Mouse (Mus musculus): ENCODE measurements around the gene Olfr1185-ps1.
"Not testable (repeated sequence)": the region's sequence is repeated elsewhere in the genome, so short reads cannot be mapped to it uniquely, and the experiment has no call there.

Olfr1185-ps1 gene

GRCm38 (mm10) chr2:88493020-88493419, at the start of gene Olfr1185-ps1:
Olfr1185-ps1 (plus strand) TSS chr2:88493320.
- no peak for DNase-seq (ENCODE audit: low spot score in 2 of 2)

- DNase-seq (ENCODE audit: low spot score in 2 of 2) = no peak
These were observed 44.1 kb upstream of the Olfr1185-ps1 start, which contains the start of gene Gm13757 for GRCm38 (mm10) chr2:88449031-88449430. Gm13757 (minus strand) TSS chr2:88449131.

GRCm38 (mm10) chr2:88454567-88454966, 38.6 kb upstream of the Olfr1185-ps1 start, which contains the start of gene Olfr1183:
Olfr1183 (plus strand) TSS chr2:88454867.
- DNase-seq (ENCODE audit: low spot score in 2 of 2) = not testable (repeated sequence)

GRCm38 (mm10) chr2:88483298-88483697, 9.8 kb upstream of the Olfr1185-ps1 start, which contains the start of gene Olfr1184:
Olfr1184 (plus strand) TSS chr2:88483598.
- DNase-seq (ENCODE audit: low spot score in 2 of 2) = no peak

- DNase-seq (ENCODE audit: low spot score in 2 of 2) = no peak
These were observed 25.1 kb downstream of the Olfr1185-ps1 start, which contains the start of gene Olfr1186 for GRCm38 (mm10) chr2:88518251-88518650. Olfr1186 (plus strand) TSS chr2:88518551.

GRCm38 (mm10) chr2:88525720-88526119, 32.6 kb downstream of the Olfr1185-ps1 start:
- DNase-seq (ENCODE audit: low spot score in 2 of 2) = no peak

Data from frontal cortex, postnatal 14 days (tissue).